Mouse (Mus musculus) heart, adult 2 months (tissue): ENCODE measurements around the gene Gm21969.

ENCODE experiments used
- CTCF ChIP-seq: fragments of 200-600 bp; IDR thresholded peaks from 2 replicates; pipeline ENCODE4 v1.8.1; 2022; ENCODE audit warnings: antibody characterized with exemption, mild to moderate bottlenecking, moderate library complexity
- POLR2A ChIP-seq: fragments of 200-500 bp; IDR thresholded peaks from 2 replicates; pipeline ENCODE4 v1.6.1; 2011; ENCODE audit warnings: mild to moderate bottlenecking, low read depth, low read length, control low read depth; ENCODE audit not compliant: insufficient read depth

DNA sequence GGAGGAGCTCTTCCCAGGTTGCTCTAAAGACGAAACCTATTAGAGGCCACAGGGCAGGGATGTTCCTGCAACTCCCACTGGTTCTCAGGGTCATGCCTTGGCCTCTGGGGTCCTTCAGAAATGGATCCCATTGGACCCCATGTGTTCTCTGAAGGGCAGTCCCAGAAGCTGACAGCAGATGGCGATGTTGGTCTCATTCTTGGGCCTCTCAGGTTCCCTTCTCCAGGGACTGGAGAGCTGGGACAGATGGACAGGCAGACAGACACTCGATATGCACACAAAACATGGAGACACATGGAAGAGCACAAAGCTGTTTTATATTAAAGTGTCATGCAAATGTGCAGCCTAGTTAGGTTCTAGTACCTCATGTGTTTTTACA is 81.6 kb downstream of the Gm21969 start:
- TF ChIP-seq POLR2A (no peak), CTCF (peak; percentile 77)
